Mouse (Mus musculus) bone marrow macrophage, adult 2 months (primary cell): ENCODE results near the gene Eif4g3.

Experiments used
- CTCF ChIP-seq: IDR thresholded peaks from 2 replicates; pipeline ENCODE4 v1.5.1; 2012; ENCODE audit warnings: low read depth, mild to moderate bottlenecking, low read length, moderate library complexity
- POLR2A ChIP-seq: IDR thresholded peaks from 2 replicates; pipeline ENCODE4 v1.6.1; 2012; ENCODE audit warnings: mild to moderate bottlenecking, low read depth, low read length, borderline replicate concordance

DNA sequence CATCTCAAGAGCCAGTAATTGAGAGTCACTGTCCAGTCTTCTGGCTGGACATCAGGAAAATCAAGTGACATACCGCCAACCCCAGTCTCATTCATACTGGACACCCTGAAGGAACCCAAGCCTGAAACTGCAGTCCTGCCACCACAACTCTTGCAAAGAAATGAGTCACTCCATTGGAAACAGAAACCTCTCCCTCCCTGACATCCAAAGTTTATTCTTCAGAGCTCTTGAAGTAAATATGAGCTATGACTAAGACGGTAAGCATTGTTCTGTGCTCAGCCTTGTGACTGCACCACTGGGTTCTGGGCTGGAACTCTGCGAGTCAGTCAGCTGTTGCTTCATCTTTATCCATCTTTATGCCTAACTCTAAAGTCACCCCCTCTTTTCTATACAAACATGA is 221.0 kb downstream of the Eif4g3 start:
- TF ChIP-seq CTCF (no peak), POLR2A (no peak)
